In the genomic region with DNA sequence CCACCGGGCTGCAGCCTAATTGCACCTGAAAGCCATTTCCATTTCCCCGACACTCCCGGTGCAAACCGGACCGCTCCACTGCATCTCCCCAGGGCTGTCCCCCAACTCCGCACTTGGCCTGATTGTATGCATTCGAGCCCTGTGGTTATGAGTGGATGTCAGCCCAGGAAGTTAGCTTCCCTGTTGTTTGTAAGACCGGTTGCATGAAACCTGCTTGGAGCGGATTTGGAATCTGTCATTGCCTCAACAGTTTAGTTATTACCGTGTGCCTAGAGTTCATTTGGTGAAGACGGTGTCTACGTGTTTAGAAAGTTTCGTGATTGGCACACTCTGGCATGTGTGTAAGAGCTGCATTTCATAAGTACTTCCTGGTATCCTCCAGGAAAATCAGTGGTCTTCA, we compare ENCODE assay signal across 8 mouse cellular contexts. TPM values are rescaled to one million over a fixed set of nuclear protein-coding genes. Genes with fewer than 3 reads are reported as not detected.
DNase-seq lines count a peak whose midpoint lies in the region; ATAC-seq and TF ChIP-seq lines count a peak whose summit lies in the region.

No protein-coding gene starts in this region.

- peak overlapping the region; percentile 95 for H3K27ac ChIP-seq in testis, adult 2 months (ENCODE audit: control insufficient read depth, insufficient read depth, low read depth, low read length)
- peak overlapping the region; percentile 71 for H3K27ac ChIP-seq in heart, postnatal 0 days (ENCODE audit: low read depth)

- TF ChIP-seq POLR2A in testis, adult 2 months (IDR thresholded peaks at IDR 0.05; ENCODE audit: control insufficient read depth, low read depth, low read length) = no peak

- H3K4me2 ChIP-seq in heart, postnatal 0 days (ENCODE audit: low read depth, low read length) = peak overlapping the region; percentile 91

- H3K4me1 ChIP-seq in testis, adult 2 months (ENCODE audit: control insufficient read depth, insufficient read depth, low read length) = peaks cover 8% of the 10 kb centered on the region
- H3K4me1 ChIP-seq in heart, postnatal 0 days (ENCODE audit: control insufficient read depth, insufficient read depth) = peaks cover 10% of the 10 kb centered on the region; the same call in 1 of the 2 replicates

- no peaks in the 10 kb centered on the region for H3K36me3 ChIP-seq in testis, adult 2 months (ENCODE audit: control insufficient read depth, insufficient read depth, low read length)
- H3K36me3 ChIP-seq in heart, postnatal 0 days (replicated peaks; ENCODE audit: control insufficient read depth, insufficient read depth, low read length) = peaks cover 26% of the 10 kb centered on the region

- WGBS in heart, postnatal 0 days = 1% methylated on average over 13 of the region's 13 CpGs

- H3K4me3 ChIP-seq in testis, adult 2 months (ENCODE audit: control insufficient read depth, low read depth, low read length) = peak overlapping the region; percentile 97
- H3K4me3 ChIP-seq in heart, postnatal 0 days (ENCODE audit: low read depth, low read length) = peak overlapping the region; percentile 78

- no peaks in the 10 kb centered on the region for H3K9me3 ChIP-seq in heart, postnatal 0 days (replicated peaks; ENCODE audit: control insufficient read depth, low read length)

- TF ChIP-seq CTCF in testis, adult 2 months (IDR thresholded peaks at IDR 0.05; ENCODE audit: control insufficient read depth, insufficient read depth, insufficient replicate concordance, low read depth, low read length) = no peak
- no peak for TF ChIP-seq CTCF in heart, postnatal 0 days (IDR thresholded peaks at IDR 0.05; ENCODE audit: low read depth)

- no peaks in the 10 kb centered on the region for H3K27me3 ChIP-seq in testis, adult 2 months (ENCODE audit: control insufficient read depth, insufficient read depth, low read length)
- no peaks in the 10 kb centered on the region for H3K27me3 ChIP-seq in heart, postnatal 0 days (ENCODE audit: control insufficient read depth, insufficient read depth, low read length)

- intact Hi-C loops in gastrocnemius, postnatal 36 days (cut with DNase I) = loop anchor here (2.0 kb wide), 1 partner anchor 15 kb away; no protein-coding TSS in a partner anchor

- TF ChIP-seq EP300 in heart, postnatal 0 days (IDR thresholded peaks at IDR 0.05; ENCODE audit: low read depth) = no peak

- peak; percentile 9; the same call in 1 of the 2 replicates for ATAC-seq in heart, postnatal 0 days (ENCODE audit: insufficient read depth, low read depth)

- peak; percentile 42 for DNase-seq in embryo, embryonic 10 days (ENCODE audit: low spot score)
- DNase-seq in embryo, embryonic 9.5 days (ENCODE audit: extremely low spot score) = no peak
- no peak for DNase-seq in testis, postnatal 10 days (ENCODE audit: low spot score)
- peak; percentile 37 for DNase-seq in heart, postnatal 0 days (ENCODE audit: low spot score)
- DNase-seq in lung, postnatal 14 days = peak; percentile 18
- no peak for DNase-seq in spleen, postnatal 36 days (ENCODE audit: low spot score in 2 of 2)
- no peak for DNase-seq in gastrocnemius, postnatal 36 days

- H3K9ac ChIP-seq in heart, postnatal 0 days (replicated peaks; ENCODE audit: low read depth, low read length) = peak overlapping the region; percentile 81

RNA-seq across cellular contexts. Expression of a gene that starts 0.5 kb away (rescaled TPM):
- polyA plus RNA-seq in testis, adult 2 months (2012; rRNA removed) = 25.2 and 26.3 TPM in 2 replicates
- total RNA-seq in heart, postnatal 0 days (2014; rRNA removed; ENCODE audit: low replicate concordance) = 37.7 and 70.0 TPM in 2 replicates
- polyA plus RNA-seq in heart, postnatal 0 days (2015; fragmentation: Nextera tagmentation; extraction: Ambion mirVana) = 38.0 and 41.6 TPM in 2 replicates
- total RNA-seq in gastrocnemius, postnatal 36 days (2021) = 10 to 100 TPM; 29.1 to 31.7 TPM

RNA-seq across cellular contexts. Expression of a gene that starts 4.9 kb away (rescaled TPM):
- polyA plus RNA-seq in testis, adult 2 months (2012; rRNA removed) = 3.2 and 3.5 TPM in 2 replicates
- total RNA-seq in heart, postnatal 0 days (2014; rRNA removed; ENCODE audit: low replicate concordance) = 15.8 and 17.3 TPM in 2 replicates
- 25.2 and 28.4 TPM in 2 replicates for polyA plus RNA-seq in heart, postnatal 0 days (2015; fragmentation: Nextera tagmentation; extraction: Ambion mirVana)
- 1 to 10 TPM; 3.7 to 6.5 TPM for total RNA-seq in gastrocnemius, postnatal 36 days (2021)

Comparison
In these comparisons a context has a peak if more than half of its experiments do, and no peak if none do; other contexts are left out.
1. DNase-seq: peak in embryo, embryonic 10 days (single experiment), heart, postnatal 0 days (single experiment) and lung, postnatal 14 days (single experiment); none in embryo, embryonic 9.5 days (single experiment), testis, postnatal 10 days (single experiment), spleen, postnatal 36 days (0 of 2) and gastrocnemius, postnatal 36 days (0 of 2).